Mouse (Mus musculus) heart, adult 10 weeks (tissue): ENCODE data around the gene Clca1. TPM values are rescaled to one million over a fixed set of nuclear protein-coding genes. Genes with fewer than 3 reads are reported as not detected.

ENCODE experiments used
- polyA plus RNA-seq: library from polyadenylated mRNA; stranded (reverse); fragments of 350-450 nt; fragmentation: Illumina TruSeq; extraction: RNeasy Lipid Tissue Mini Kit (QIAGEN cat#74804); gene quantifications from one replicate; pipeline ENCODE4 v1.2.3, GENCODE M21; 2014; ENCODE audit warnings: low read depth, low replicate concordance

The Clca1 gene
- not detected for polyA plus RNA-seq

DNA sequence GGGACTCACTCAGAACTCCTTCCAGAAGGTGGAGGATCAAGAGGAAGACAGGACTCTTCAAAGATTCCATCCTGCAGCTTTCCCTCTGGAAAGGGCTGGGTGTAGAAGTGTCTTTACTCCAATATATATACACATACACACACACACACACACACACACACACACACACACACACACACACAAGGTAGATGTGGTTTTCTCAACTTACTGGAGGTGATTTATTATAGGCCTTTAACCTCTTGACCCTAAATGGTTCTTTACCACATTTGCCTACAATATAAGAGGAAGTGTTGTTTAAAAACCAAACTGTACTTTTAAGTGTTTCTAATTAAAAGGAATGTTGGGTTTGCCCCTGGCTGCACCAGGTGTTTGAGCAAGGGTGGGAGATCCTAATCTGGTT lies at the start of gene Clca1:
Gene Clca1, minus strand, starts transcription at position 101 of the 400 bp plus-strand sequence.

DNA sequence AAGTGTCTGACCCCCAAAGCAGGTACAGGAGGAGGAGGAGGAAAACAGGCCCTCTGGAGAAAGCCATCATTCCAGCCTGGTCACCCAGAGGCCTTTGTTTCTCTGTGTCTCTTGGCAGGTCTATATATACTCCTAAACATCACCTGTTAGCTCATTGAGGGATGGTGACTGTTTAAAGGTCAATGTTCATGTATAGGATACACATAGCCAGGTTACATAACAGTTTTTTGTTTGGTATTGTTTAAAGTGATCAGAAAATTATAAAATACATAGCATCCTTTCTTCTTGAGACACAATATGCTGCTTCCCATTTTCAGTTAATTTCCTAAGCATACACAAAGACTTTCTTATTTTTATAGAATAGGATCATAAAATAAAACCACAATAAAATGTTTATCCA lies 57.6 kb downstream of the Clca1 start, which contains the start of gene Clca4a:
Gene Clca4a, minus strand, starts transcription at position 101 of the 400 bp plus-strand sequence.

Other genes with a start within 250 kb of the Clca1 start
- 0.65 TPM for gene Clca3a2, start 213.3 kb downstream of the Clca1 start, polyA plus RNA-seq
- gene Clca3b, start 183.4 kb downstream of the Clca1 start, polyA plus RNA-seq: not detected
- not detected for gene Clca4b, start 100.2 kb downstream of the Clca1 start, polyA plus RNA-seq
- gene Clca4a, start 57.7 kb downstream of the Clca1 start, polyA plus RNA-seq: not detected
- not detected for gene Clca2, start 66.7 kb upstream of the Clca1 start, polyA plus RNA-seq
- gene Odf2l, start 85.8 kb upstream of the Clca1 start, polyA plus RNA-seq: 13.9 TPM